ENCODE assay signal across 11 mouse cellular contexts in genomic region chr12:3570711-3571400, GRCm38 (mm10). TPM values are rescaled to one million over a fixed set of nuclear protein-coding genes. Genes with fewer than 3 reads are reported as not detected.
DNase-seq lines count a peak whose midpoint lies in the region; ATAC-seq and TF ChIP-seq lines count a peak whose summit lies in the region.
"Had no signal": no experiment of that assay in that cellular context is flagged by ENCODE, and none has a peak within 500 bp of the region (broad histone marks: within the 10 kb centered on the region; RNA-seq: fewer than 3 reads in every experiment).

No protein-coding gene starts in this region.

- no peak for TF ChIP-seq CTCF in forebrain, postnatal 0 days (IDR thresholded peaks at IDR 0.05; ENCODE audit: low read depth)
- no peak for TF ChIP-seq CTCF in CH12.LX (conservative IDR thresholded peaks at IDR 0.05 in 1 of 2, IDR thresholded peaks at IDR 0.05 in 1 of 2; ENCODE audit: low read depth in 2 of 2, low read length in 2 of 2)
- TF ChIP-seq CTCF in brain, embryonic 14.5 days (IDR thresholded peaks at IDR 0.05; ENCODE audit: borderline replicate concordance, extremely low read depth, insufficient read depth, insufficient read length), result no peak

- no peak for TF ChIP-seq POLR2A in CH12.LX (IDR thresholded peaks at IDR 0.05; ENCODE audit: low read depth, low read length)
- no peak for TF ChIP-seq POLR2A in brain, embryonic 14.5 days (IDR thresholded peaks at IDR 0.05; ENCODE audit: borderline replicate concordance, extremely low read depth, insufficient read depth, insufficient read length, poor library complexity, severe bottlenecking)

- ATAC-seq in forebrain, postnatal 0 days, result peak; percentile 12; the same call in 1 of the 2 replicates
- ATAC-seq: hindbrain, postnatal 0 days had no signal

- no peak overlapping the region for H3K4me3 ChIP-seq in forebrain, postnatal 0 days (ENCODE audit: low read depth, low read length)
- H3K4me3 ChIP-seq in forebrain, embryonic 10.5 days, result no peak overlapping the region
- no peak overlapping the region for H3K4me3 ChIP-seq in CH12.LX (replicated peaks in 1 of 3; ENCODE audit: low read depth in 2 of 3, low read length in 2 of 3, poor library complexity in 1 of 3)

- no peaks in the 10 kb centered on the region for H3K9me3 ChIP-seq in forebrain, postnatal 0 days (ENCODE audit: low read length)
- no peaks in the 10 kb centered on the region for H3K9me3 ChIP-seq in forebrain, embryonic 10.5 days
- H3K9me3 ChIP-seq in CH12.LX (replicated peaks; ENCODE audit: low read length), result no peaks in the 10 kb centered on the region

- no peak overlapping the region for H3K27ac ChIP-seq in forebrain, postnatal 0 days (ENCODE audit: low read depth, low read length)
- H3K27ac ChIP-seq in forebrain, embryonic 10.5 days, result no peak overlapping the region
- H3K27ac ChIP-seq in CH12.LX (ENCODE audit: insufficient read depth, low read depth), result no peak overlapping the region
- H3K27ac ChIP-seq: hindbrain, postnatal 0 days had no signal

- no peak for TF ChIP-seq EP300 in CH12.LX (IDR thresholded peaks at IDR 0.05; ENCODE audit: low read length)

- H3K36me3 ChIP-seq in forebrain, postnatal 0 days (ENCODE audit: insufficient read depth), result no peaks in the 10 kb centered on the region
- no peaks in the 10 kb centered on the region for H3K36me3 ChIP-seq in forebrain, embryonic 10.5 days (replicated peaks)
- H3K36me3 ChIP-seq in CH12.LX (replicated peaks in 1 of 2; ENCODE audit: control insufficient read depth in 1 of 2, insufficient read depth in 1 of 2, low read length in 1 of 2), result peaks cover 0 to 1% of the 10 kb centered on the region in 2 experiments

- in situ Hi-C loops in CH12.LX (cut with MboI; ENCODE audit: low pct_ligation_motif_present, low pct_unique_long_range_greater_than_20kb, low sequenced_read_pairs), result loop anchor here (25.0 kb wide), 1 partner anchor 1341 kb away; the partner anchor contains the start of genes Atad2b and Ubxn2a

- WGBS in forebrain, postnatal 0 days, result 77% methylated on average over 4 of the region's 4 CpGs
- 92% methylated on average over 4 of the region's 4 CpGs for WGBS in forebrain, embryonic 10.5 days

- H3K9ac ChIP-seq in forebrain, postnatal 0 days, result no peak overlapping the region
- H3K9ac ChIP-seq in CH12.LX (ENCODE audit: insufficient read depth, low read depth), result no peak overlapping the region

- no peak for TF ChIP-seq RAD21 in CH12.LX (IDR thresholded peaks at IDR 0.05; ENCODE audit: low read depth, low read length)

- no peak overlapping the region for H3K4me2 ChIP-seq in forebrain, postnatal 0 days (ENCODE audit: low read depth)
- peak overlapping the region; percentile 59; the same call in 1 of the 2 replicates for H3K4me2 ChIP-seq in CH12.LX (ENCODE audit: insufficient read depth, low read depth, poor library complexity, severe bottlenecking)

- H3K27me3 ChIP-seq in forebrain, postnatal 0 days (ENCODE audit: insufficient read depth, low read length), result no peaks in the 10 kb centered on the region
- H3K27me3 ChIP-seq in forebrain, embryonic 10.5 days (ENCODE audit: poor library complexity, severe bottlenecking), result 0 out of 2 replicates have a peak, but pooled peaks cover 3% of the 10 kb centered on the region
- no peaks in the 10 kb centered on the region for H3K27me3 ChIP-seq in CH12.LX (replicated peaks)

- dilution Hi-C loops in CH12.LX (cut with MboI; ENCODE audit: extremely low pct_ligation_motif_present, extremely low pct_unique_long_range_greater_than_20kb, low sequenced_read_pairs), result no loop called here

- peak; percentile 64 for DNase-seq in forebrain, postnatal 0 days
- no peak for DNase-seq in forebrain, embryonic 10.5 days (ENCODE audit: extremely low spot score, low spot score)
- DNase-seq in CH12.LX (ENCODE audit: extremely low read depth), result no peak
- peak; percentile 30 for DNase-seq in brain, embryonic 14.5 days (ENCODE audit: low read depth)
- DNase-seq in naive thymus-derived CD4-positive, alpha-beta T cell, adult 2 months (ENCODE audit: low read depth), result peak; percentile 45
- DNase-seq in thymus, adult 18-20 months, result no peak
- no peak for DNase-seq in lung, postnatal 4 days
- DNase-seq: kidney, postnatal 25 days; retina, postnatal 1 day; thymus, adult 2 months had no signal

- H3K79me2 ChIP-seq in CH12.LX (replicated peaks; ENCODE audit: control insufficient read depth, extremely low read depth, insufficient read depth, poor library complexity, severe bottlenecking), result no peaks in the 10 kb centered on the region

- H3K4me1 ChIP-seq in forebrain, postnatal 0 days (ENCODE audit: insufficient read depth), result peaks cover 8% of the 10 kb centered on the region; the same call in 1 of the 2 replicates
- peaks cover 14% of the 10 kb centered on the region for H3K4me1 ChIP-seq in forebrain, embryonic 10.5 days
- H3K4me1 ChIP-seq in CH12.LX (ENCODE audit: control insufficient read depth in 1 of 2, insufficient read depth in 2 of 2), result peaks cover 3 to 21% of the 10 kb centered on the region in 2 experiments; a peak in 2 of 4 replicates

TF ChIP-seq in CH12.LX, 34 proteins besides CTCF, POLR2A, EP300 and RAD21:
- TF ChIP-seq ZMIZ1 (IDR thresholded peaks at IDR 0.05; ENCODE audit: low read depth, low read length) (no peak), MYC (IDR thresholded peaks at IDR 0.05; ENCODE audit: low read depth, low read length) (no peak), BHLHE40 (IDR thresholded peaks at IDR 0.05; ENCODE audit: low read depth, low read length) (no peak), MXI1 (IDR thresholded peaks at IDR 0.05; ENCODE audit: low read depth, low read length) (no peak), USF2 (conservative IDR thresholded peaks at IDR 0.05; ENCODE audit: low read depth, low read length) (no peak), IRF4 (IDR thresholded peaks at IDR 0.05; ENCODE audit: low read depth, low read length) (no peak), UBTF (IDR thresholded peaks at IDR 0.05; ENCODE audit: low read depth, low read length) (no peak), ELF1 (IDR thresholded peaks at IDR 0.05; ENCODE audit: low read depth, low read length) (no peak), JUN (IDR thresholded peaks at IDR 0.05; ENCODE audit: insufficient read depth, low read depth, low read length) (no peak), MAX (IDR thresholded peaks at IDR 0.05; ENCODE audit: low read length) (no peak), MAFK (IDR thresholded peaks at IDR 0.05; ENCODE audit: insufficient replicate concordance, low read length) (no peak), NRF1 (IDR thresholded peaks at IDR 0.05; ENCODE audit: low read depth, low read length) (no peak)

RNA-seq across cellular contexts. Expression of gene Dtnb, which starts 1.3 kb away (rescaled TPM):
- 51.0 and 52.2 TPM in 2 replicates for total RNA-seq in forebrain, postnatal 0 days (2014; rRNA removed)
- polyA plus RNA-seq in forebrain, postnatal 0 days (2015; fragmentation: Nextera tagmentation; extraction: Ambion mirVana), result 35.7 and 45.7 TPM in 2 replicates
- polyA plus RNA-seq in forebrain, embryonic 10.5 days (2016; fragmentation: Nextera tagmentation; extraction: Ambion mirVana), result 29.7 and 31.3 TPM in 2 replicates
- total RNA-seq in CH12.LX (2012; rRNA removed) (23.4 and 26.0 TPM in 2 replicates), CH12.LX (2014; rRNA removed) (6.9 and 8.1 TPM in 2 replicates)
- 17.4 and 18.9 TPM in 2 replicates for polyA plus RNA-seq in CH12.LX (2012; ENCODE audit: insufficient read length, low read depth)
- 60.1 and 61.1 TPM in 2 replicates for polyA plus RNA-seq in brain, embryonic 14.5 days (2012; rRNA removed)

Comparison
In these comparisons a context has a peak if more than half of its experiments do, and no peak if none do; other contexts are left out.
1. DNase-seq: peak in forebrain, postnatal 0 days (single experiment), brain, embryonic 14.5 days (single experiment) and naive thymus-derived CD4-positive, alpha-beta T cell, adult 2 months (single experiment); none in forebrain, embryonic 10.5 days (single experiment), CH12.LX (single experiment), thymus, adult 18-20 months (0 of 2) and lung, postnatal 4 days (0 of 2).